Mouse (Mus musculus) MEL (cell line): ENCODE results near the gene Sdad1. TPM values are rescaled to one million over a fixed set of nuclear protein-coding genes. Genes with fewer than 3 reads are reported as not detected.

Source experiments
- DNase-seq: peaks from one replicate; pipeline ENCODE4 v3.0.0; 2011; ENCODE audit warnings: low read depth, low spot score
- H3K27ac ChIP-seq: 2 replicates; pipeline ENCODE4 v1.5.1; 2012; ENCODE audit warnings: low read depth, mild to moderate bottlenecking, control low read depth, low read length, moderate library complexity; ENCODE audit not compliant: control insufficient read depth
- H3K27me3 ChIP-seq, 2 experiments: fragments of 150-350 bp in 1 of 2; sonication (generic) in 1 of 2; 2 replicates each; pipeline ENCODE4 v1.6.1; 2012; ENCODE audit warnings: low read length in 2 of 2, mild to moderate bottlenecking in 2 of 2, improper control_type of control experiment in 1 of 2, moderate library complexity in 1 of 2; ENCODE audit not compliant: insufficient read depth in 2 of 2, control insufficient read depth in 1 of 2
- H3K36me3 ChIP-seq, 2 experiments: 2 replicates each; pipeline ENCODE4 v1.6.1; 2012 to 2014; ENCODE audit warnings: low read length in 2 of 2, improper control_type of control experiment in 1 of 2, inconsistent platforms in 1 of 2, mild to moderate bottlenecking in 1 of 2; ENCODE audit not compliant: insufficient read depth in 2 of 2, control insufficient read depth in 1 of 2
- H3K4me1 ChIP-seq, 2 experiments: fragments of 150-350 bp in 1 of 2; sonication (generic) in 1 of 2; 2 replicates each; pipeline ENCODE4 v1.6.1; 2012; ENCODE audit warnings: low read length in 2 of 2, improper control_type of control experiment in 1 of 2, mild to moderate bottlenecking in 1 of 2; ENCODE audit not compliant: insufficient read depth in 2 of 2, control insufficient read depth in 1 of 2
- H3K4me3 ChIP-seq, 2 experiments: fragments of 150-350 bp in 1 of 2; sonication (generic) in 1 of 2; 2 replicates each; pipeline ENCODE4 v1.5.1; 2012; ENCODE audit warnings: low read depth in 2 of 2, low read length in 2 of 2, mild to moderate bottlenecking in 2 of 2, moderate library complexity in 2 of 2, control low read depth in 1 of 2, improper control_type of control experiment in 1 of 2; ENCODE audit not compliant: control insufficient read depth in 1 of 2, insufficient read depth in 1 of 2
- H3K79me2 ChIP-seq: 2 replicates; pipeline ENCODE4 v1.6.1; 2012; ENCODE audit warnings: mild to moderate bottlenecking, low read length, moderate library complexity; ENCODE audit not compliant: control insufficient read depth, poor library complexity, insufficient read depth
- H3K9ac ChIP-seq: 2 replicates; pipeline ENCODE4 v1.6.1; 2012; ENCODE audit warnings: low read depth, mild to moderate bottlenecking, control low read depth, low read length, moderate library complexity; ENCODE audit not compliant: control insufficient read depth, poor library complexity, severe bottlenecking
- H3K9me3 ChIP-seq: fragments of 150-350 bp; sonication (generic); replicated peaks from 2 replicates; pipeline ENCODE4 v1.6.1; 2012; ENCODE audit warnings: mild to moderate bottlenecking, low read length, improper control_type of control experiment, moderate library complexity; ENCODE audit not compliant: insufficient read depth
- CHD2 ChIP-seq: IDR thresholded peaks from 2 replicates; pipeline ENCODE4 v1.6.1; 2011; ENCODE audit warnings: low read length, improper control_type of control experiment
- ETS1 ChIP-seq: IDR thresholded peaks from 2 replicates; pipeline ENCODE4 v1.6.1; 2012; ENCODE audit warnings: low read depth, mild to moderate bottlenecking, inconsistent platforms, low read length, improper control_type of control experiment, moderate library complexity
- GATA1 ChIP-seq: IDR thresholded peaks from 2 replicates; pipeline ENCODE4 v1.6.1; 2011; ENCODE audit warnings: low read depth, low read length, improper control_type of control experiment
- HCFC1 ChIP-seq: IDR thresholded peaks from 2 replicates; pipeline ENCODE4 v1.6.1; 2012; ENCODE audit warnings: low read depth, mild to moderate bottlenecking, inconsistent platforms, low read length, improper control_type of control experiment, moderate library complexity
- KAT2A ChIP-seq: conservative IDR thresholded peaks from 2 replicates; pipeline ENCODE4 v1.6.1; 2012; ENCODE audit warnings: low read depth, low read length, improper control_type of control experiment, inconsistent platforms
- MAFK ChIP-seq: IDR thresholded peaks from 2 replicates; pipeline ENCODE4 v1.6.1; 2011; ENCODE audit warnings: low read depth, mild to moderate bottlenecking, low read length, improper control_type of control experiment, borderline replicate concordance
- MXI1 ChIP-seq: IDR thresholded peaks from 2 replicates; pipeline ENCODE4 v1.6.1; 2011; ENCODE audit warnings: mild to moderate bottlenecking, low read depth, low read length, improper control_type of control experiment
- MYC ChIP-seq: IDR thresholded peaks from 2 replicates; pipeline ENCODE4 v1.6.1; 2011; ENCODE audit warnings: low read depth, mild to moderate bottlenecking, low read length, improper control_type of control experiment, moderate library complexity
- NRF1 ChIP-seq: IDR thresholded peaks from 2 replicates; pipeline ENCODE4 v1.6.1; 2014; ENCODE audit warnings: low read depth, mild to moderate bottlenecking, inconsistent platforms, low read length, improper control_type of control experiment, moderate library complexity; ENCODE audit not compliant: poor library complexity, insufficient read depth, severe bottlenecking
- POLR2A ChIP-seq, 2 experiments: IDR thresholded peaks; 2 replicates each; pipeline ENCODE4 v1.6.1; 2011 to 2012; ENCODE audit warnings: low read length in 2 of 2, mild to moderate bottlenecking in 2 of 2, control low read depth in 1 of 2, improper control_type of control experiment in 1 of 2, low read depth in 1 of 2, moderate library complexity in 1 of 2; ENCODE audit not compliant: control insufficient read depth in 1 of 2, insufficient read depth in 1 of 2, poor library complexity in 1 of 2
- POLR2AphosphoS5 ChIP-seq: IDR thresholded peaks from 2 replicates; pipeline ENCODE4 v1.6.1; 2012; ENCODE audit warnings: low read depth, borderline replicate concordance, mild to moderate bottlenecking, inconsistent platforms, low read length, moderate library complexity, mixed read lengths
- RAD21 ChIP-seq: IDR thresholded peaks from 2 replicates; pipeline ENCODE4 v1.6.1; 2011; ENCODE audit warnings: mild to moderate bottlenecking, low read depth, low read length, improper control_type of control experiment
- SIN3A ChIP-seq: IDR thresholded peaks from 2 replicates; pipeline ENCODE4 v1.6.1; 2012; ENCODE audit warnings: low read length, improper control_type of control experiment, inconsistent platforms
- SMC3 ChIP-seq: IDR thresholded peaks from 2 replicates; pipeline ENCODE4 v1.6.1; 2011; ENCODE audit warnings: low read depth, low read length, improper control_type of control experiment
- TAL1 ChIP-seq: IDR thresholded peaks from 2 replicates; pipeline ENCODE4 v1.6.1; 2012; ENCODE audit warnings: mild to moderate bottlenecking, inconsistent platforms, low read length, moderate library complexity, mixed read lengths
- USF1 ChIP-seq: IDR thresholded peaks from 2 replicates; pipeline ENCODE4 v1.6.1; 2014; ENCODE audit warnings: low read depth, mild to moderate bottlenecking, inconsistent platforms, low read length, improper control_type of control experiment, moderate library complexity
- ZC3H11A ChIP-seq: IDR thresholded peaks from 2 replicates; pipeline ENCODE4 v1.6.1; 2012; ENCODE audit warnings: low read depth, mild to moderate bottlenecking, inconsistent platforms, low read length, improper control_type of control experiment
- polyA plus RNA-seq, 2 experiments: library from polyadenylated mRNA; stranded (reverse) in 1 of 2; unstranded in 1 of 2; fragments of >175 nt in 1 of 2; fragments of >200 nt in 1 of 2; gene quantifications; 2 replicates each; pipeline versions ENCODE4 v1.2.1 to v1.2.4; 2012; ENCODE audit warnings: low replicate concordance in 2 of 2, low read depth in 1 of 2; ENCODE audit not compliant: insufficient read length in 2 of 2, insufficient read depth in 1 of 2, missing spikeins in 1 of 2
- total RNA-seq: library from RNA; depleted of rRNA; stranded (reverse); fragments of 300-350 nt; gene quantifications from 2 replicates; pipeline ENCODE4 v1.2.3, GENCODE M21; 2012

The Sdad1 gene
- total and polyA plus RNA-seq, 3 experiments, result 72.4 to 73.0 TPM; not detected in 1

GRCm38 (mm10) chr5:92358767-92359455 is 48.6 kb upstream of the Sdad1 start:
- no peak overlapping the region for H3K27ac ChIP-seq
- TF ChIP-seq POLR2AphosphoS5, result no peak
- TF ChIP-seq USF1, result no peak
- no peak for TF ChIP-seq MYC
- TF ChIP-seq KAT2A, result no peak
- no peak for TF ChIP-seq HCFC1
- TF ChIP-seq ETS1, result no peak
- no peak for TF ChIP-seq MAFK
- TF ChIP-seq, all 39 proteins: peak for 0
- no peak for DNase-seq
- no peaks in the 10 kb centered on the region for H3K79me2 ChIP-seq
- H3K36me3 ChIP-seq, result no peaks in the 10 kb centered on the region
- H3K9me3 ChIP-seq, result no peaks in the 10 kb centered on the region
- H3K9ac ChIP-seq, result no peak overlapping the region
- H3K27me3 ChIP-seq, result peaks cover 3 to 11% of the 10 kb centered on the region in 2 experiments
- no peaks in the 10 kb centered on the region for H3K4me1 ChIP-seq
- no peak overlapping the region for H3K4me3 ChIP-seq

- peak; percentile 77 for DNase-seq
- no peaks in the 10 kb centered on the region for H3K79me2 ChIP-seq
- TF ChIP-seq ZC3H11A, result no peak
- TF ChIP-seq CHD2, result no peak
- peak; percentile 90 for TF ChIP-seq MXI1
- no peak for TF ChIP-seq RAD21
- peak; percentile 98 for TF ChIP-seq SIN3A
- no peak for TF ChIP-seq GATA1
- no peak for TF ChIP-seq SMC3
Observed at GRCm38 (mm10) chr5:92358033-92358432, 47.8 kb upstream of the Sdad1 start.

GRCm38 (mm10) chr5:92353517-92353916 is 43.2 kb upstream of the Sdad1 start:
- peak; percentile 80 for DNase-seq

More at GRCm38 (mm10) chr5:92358033-92358432, 47.8 kb upstream of the Sdad1 start:
- Histone ChIP-seq H3K9ac (no peak overlapping the region), H3K9me3 (no peaks in the 10 kb centered on the region), H3K4me3 (no peak overlapping the region), H3K4me1 (no peaks in the 10 kb centered on the region), H3K27ac (no peak overlapping the region), H3K36me3 (no peaks in the 10 kb centered on the region), H3K27me3 (peaks cover 0 to 8% of the 10 kb centered on the region in 2 experiments)

More at GRCm38 (mm10) chr5:92353517-92353916, 43.2 kb upstream of the Sdad1 start:
- TF ChIP-seq NRF1 (peak; percentile 65), TAL1 (no peak), ETS1 (0 out of 2 replicates have a peak, but pooled peaks have one; percentile 15), KAT2A (no peak), HCFC1 (no peak), POLR2A (IDR thresholded peaks at IDR 0.05; ENCODE audit: control insufficient read depth in 1 of 2, insufficient read depth in 1 of 2, low read depth in 1 of 2, low read length in 2 of 2, poor library complexity in 1 of 2) (peak in 1 of 2 experiments; percentile 46; a peak in 1 of 4 replicates)
- Histone ChIP-seq H3K4me1 (peaks cover 0 to 6% of the 10 kb centered on the region in 2 experiments; a peak in 2 of 4 replicates), H3K27me3 (peaks cover 0 to 2% of the 10 kb centered on the region in 2 experiments; a peak in 2 of 4 replicates), H3K79me2 (no peaks in the 10 kb centered on the region), H3K27ac (no peak overlapping the region), H3K9me3 (no peaks in the 10 kb centered on the region), H3K36me3 (no peaks in the 10 kb centered on the region), H3K4me3 (peak overlapping the region; percentile 81 to 97), H3K9ac (peak overlapping the region; percentile 88)
